Mouse (Mus musculus) stomach, embryonic 15.5 days (tissue): ENCODE measurements at regions not wholly inside any gene's neighbourhood (a gene's known extent, or its start where the extent isn't known, plus 50 kb on each side); places are given as distances from the start of the nearest gene placed in this dataset.

Experiments used
- ATAC-seq: fragments of 200-750 bp; cut with Nextera tagmentation; 2 replicates; pipeline ENCODE4 v1.8.0; 2017; ENCODE audit warnings: low read depth, moderate number of reproducible peaks, moderate TSS enrichment; ENCODE audit not compliant: insufficient read depth, low FRiP score
- H3K27ac ChIP-seq: fragments of 300-500 bp; sonication (generic); 2 replicates; pipeline ENCODE4 v1.5.1; 2015; ENCODE audit warnings: mild to moderate bottlenecking, inconsistent platforms
- H3K27me3 ChIP-seq: fragments of 300-500 bp; sonication (generic); replicated peaks from 2 replicates; pipeline ENCODE4 v1.6.1; 2015; ENCODE audit warnings: inconsistent platforms
- H3K36me3 ChIP-seq: fragments of 300-500 bp; sonication (generic); 2 replicates; pipeline ENCODE4 v1.6.1; 2015; ENCODE audit warnings: inconsistent platforms
- H3K4me1 ChIP-seq: fragments of 300-500 bp; sonication (generic); 2 replicates; pipeline ENCODE4 v1.6.1; 2015; ENCODE audit warnings: inconsistent platforms
- H3K4me2 ChIP-seq: fragments of 300-500 bp; sonication (generic); 2 replicates; pipeline ENCODE4 v1.6.1; 2015; ENCODE audit warnings: mild to moderate bottlenecking, inconsistent platforms
- H3K4me3 ChIP-seq: fragments of 300-500 bp; sonication (generic); replicated peaks from 2 replicates; pipeline ENCODE4 v1.5.1; 2015; ENCODE audit warnings: inconsistent platforms
- H3K9ac ChIP-seq: fragments of 300-500 bp; sonication (generic); 2 replicates; pipeline ENCODE4 v1.6.1; 2015; ENCODE audit warnings: inconsistent platforms
- H3K9me3 ChIP-seq: fragments of 300-500 bp; sonication (generic); 2 replicates; pipeline ENCODE4 v1.6.1; 2016; ENCODE audit warnings: inconsistent platforms
- WGBS: fragments of 180-500 bp; shearing (Covaris S2); methylation state at CpG from one replicate; pipeline ENCODE4 v1.1.7; 2015; 5-methylcytosine and 5-hydroxymethylcytosine counted together

- H3K27ac ChIP-seq = no peak overlapping the region
- H3K27me3 ChIP-seq = no peaks in the 10 kb centered on the region
- H3K4me3 ChIP-seq = no peak overlapping the region
- no peak for ATAC-seq
- no peak overlapping the region for H3K9ac ChIP-seq
- 75% methylated on average over 3 of the region's 3 CpGs for WGBS
- no peaks in the 10 kb centered on the region for H3K9me3 ChIP-seq
- no peaks in the 10 kb centered on the region for H3K4me1 ChIP-seq
- H3K36me3 ChIP-seq = no peaks in the 10 kb centered on the region
- H3K4me2 ChIP-seq = no peak overlapping the region
Measured at GRCm38 (mm10) chr15:67260666-67261065, 760.0 kb upstream of the Lrrc6 start.

GRCm38 (mm10) chr15:67249147-67249546, 748.4 kb upstream of the Lrrc6 start:
- H3K9ac ChIP-seq = no peak overlapping the region
- no peak; the same call in 1 of the 2 replicates for ATAC-seq
- H3K4me1 ChIP-seq = no peaks in the 10 kb centered on the region
- H3K9me3 ChIP-seq = no peaks in the 10 kb centered on the region
- WGBS = 33% methylated on average over 4 of the region's 4 CpGs
- H3K27ac ChIP-seq = no peak overlapping the region; the same call in 1 of the 2 replicates
- no peaks in the 10 kb centered on the region for H3K36me3 ChIP-seq
- H3K27me3 ChIP-seq = no peaks in the 10 kb centered on the region
- no peak overlapping the region for H3K4me3 ChIP-seq
- no peak overlapping the region for H3K4me2 ChIP-seq

- ATAC-seq = no peak
- H3K4me1 ChIP-seq = no peaks in the 10 kb centered on the region
- no peaks in the 10 kb centered on the region for H3K27me3 ChIP-seq
- no peak overlapping the region for H3K9ac ChIP-seq
- no peak overlapping the region for H3K4me3 ChIP-seq
- H3K36me3 ChIP-seq = no peaks in the 10 kb centered on the region
- no peaks in the 10 kb centered on the region for H3K9me3 ChIP-seq
- no peak overlapping the region for H3K27ac ChIP-seq
- no peak overlapping the region for H3K4me2 ChIP-seq
Measured at GRCm38 (mm10) chr15:67248471-67248870, 747.8 kb upstream of the Lrrc6 start.

- no peaks in the 10 kb centered on the region for H3K36me3 ChIP-seq
- no peak overlapping the region for H3K4me2 ChIP-seq
- no peak overlapping the region for H3K9ac ChIP-seq
- 72% methylated on average over 4 of the region's 4 CpGs for WGBS
- no peaks in the 10 kb centered on the region for H3K27me3 ChIP-seq
- no peak overlapping the region for H3K4me3 ChIP-seq
- no peaks in the 10 kb centered on the region for H3K4me1 ChIP-seq
- no peak for ATAC-seq
- no peak overlapping the region for H3K27ac ChIP-seq
- no peaks in the 10 kb centered on the region for H3K9me3 ChIP-seq
Measured at GRCm38 (mm10) chr15:67245658-67246268, 745.1 kb upstream of the Lrrc6 start.

GRCm38 (mm10) chr15:67244908-67245657, 744.4 kb upstream of the Lrrc6 start:
- Histone ChIP-seq H3K9ac (no peak overlapping the region), H3K36me3 (no peaks in the 10 kb centered on the region), H3K4me1 (no peaks in the 10 kb centered on the region), H3K27ac (no peak overlapping the region), H3K4me2 (no peak overlapping the region), H3K4me3 (no peak overlapping the region), H3K27me3 (no peaks in the 10 kb centered on the region), H3K9me3 (no peaks in the 10 kb centered on the region)
- no peak for ATAC-seq
- 58% methylated on average over 10 of the region's 10 CpGs for WGBS

- Histone ChIP-seq H3K4me1 (no peaks in the 10 kb centered on the region), H3K36me3 (no peaks in the 10 kb centered on the region), H3K27me3 (no peaks in the 10 kb centered on the region), H3K27ac (no peak overlapping the region), H3K9me3 (no peaks in the 10 kb centered on the region), H3K4me3 (no peak overlapping the region), H3K9ac (no peak overlapping the region), H3K4me2 (no peak overlapping the region)
- WGBS = 79% methylated on average over 5 of the region's 5 CpGs
- no peak for ATAC-seq
Measured at GRCm38 (mm10) chr15:67235107-67235785, 734.5 kb upstream of the Lrrc6 start.

GRCm38 (mm10) chr15:67229359-67229758, 728.6 kb upstream of the Lrrc6 start:
- Histone ChIP-seq H3K9me3 (no peaks in the 10 kb centered on the region), H3K4me1 (no peaks in the 10 kb centered on the region), H3K9ac (no peak overlapping the region), H3K4me2 (no peak overlapping the region), H3K27me3 (no peaks in the 10 kb centered on the region), H3K27ac (no peak overlapping the region), H3K4me3 (no peak overlapping the region), H3K36me3 (no peaks in the 10 kb centered on the region)
- WGBS = 78% methylated on average over 5 of the region's 5 CpGs
- no peak for ATAC-seq

GRCm38 (mm10) chr15:67228633-67229032, 727.9 kb upstream of the Lrrc6 start:
- no peak overlapping the region for H3K4me3 ChIP-seq
- ATAC-seq = no peak
- no peak overlapping the region for H3K27ac ChIP-seq
- H3K36me3 ChIP-seq = no peaks in the 10 kb centered on the region
- no peak overlapping the region for H3K9ac ChIP-seq
- no peaks in the 10 kb centered on the region for H3K4me1 ChIP-seq
- no peaks in the 10 kb centered on the region for H3K9me3 ChIP-seq
- no peaks in the 10 kb centered on the region for H3K27me3 ChIP-seq
- 69% methylated on average over 2 of the region's 2 CpGs for WGBS
- no peak overlapping the region for H3K4me2 ChIP-seq

- H3K27ac ChIP-seq = no peak overlapping the region
- no peak for ATAC-seq
Measured at GRCm38 (mm10) chr15:67227456-67228164, 726.9 kb upstream of the Lrrc6 start.

GRCm38 (mm10) chr15:67226900-67227299, 726.2 kb upstream of the Lrrc6 start:
- WGBS = 60% methylated on average over 9 of the region's 9 CpGs
- H3K9ac ChIP-seq = no peak overlapping the region
- no peak for ATAC-seq

More at GRCm38 (mm10) chr15:67227456-67228164, 726.9 kb upstream of the Lrrc6 start:
- H3K36me3 ChIP-seq = no peaks in the 10 kb centered on the region
- H3K4me1 ChIP-seq = no peaks in the 10 kb centered on the region
- no peaks in the 10 kb centered on the region for H3K9me3 ChIP-seq
- no peak overlapping the region for H3K9ac ChIP-seq
- H3K4me3 ChIP-seq = no peak overlapping the region
- 54% methylated on average over 7 of the region's 7 CpGs for WGBS
- H3K4me2 ChIP-seq = no peak overlapping the region
- no peaks in the 10 kb centered on the region for H3K27me3 ChIP-seq

More at GRCm38 (mm10) chr15:67226900-67227299, 726.2 kb upstream of the Lrrc6 start:
- H3K4me1 ChIP-seq = no peaks in the 10 kb centered on the region
- no peaks in the 10 kb centered on the region for H3K36me3 ChIP-seq
- no peaks in the 10 kb centered on the region for H3K9me3 ChIP-seq
- H3K4me3 ChIP-seq = no peak overlapping the region
- H3K27ac ChIP-seq = no peak overlapping the region
- no peak overlapping the region for H3K4me2 ChIP-seq
- no peaks in the 10 kb centered on the region for H3K27me3 ChIP-seq
